Mouse (Mus musculus) thymus, adult 2 months (tissue): Measurements from ENCODE around the gene Gadd45a.

ENCODE experiments used
- CTCF ChIP-seq: fragments of 200-500 bp; IDR thresholded peaks from 2 replicates; pipeline ENCODE4 v1.5.1; 2012; ENCODE audit warnings: mild to moderate bottlenecking, control low read depth, low read length, moderate library complexity, borderline replicate concordance; ENCODE audit not compliant: control insufficient read depth, poor library complexity, insufficient read depth; ENCODE audit errors: extremely low read depth
- POLR2A ChIP-seq: fragments of 200-500 bp; IDR thresholded peaks from 2 replicates; pipeline ENCODE4 v1.6.1; 2012; ENCODE audit warnings: mild to moderate bottlenecking, low read length, control low read depth, moderate library complexity; ENCODE audit not compliant: control insufficient read depth, poor library complexity, insufficient read depth; ENCODE audit errors: extremely low read depth

GRCm38 (mm10) chr6:67056889-67057564 lies 19.8 kb upstream of the Gadd45a start:
- no peak for TF ChIP-seq CTCF
- TF ChIP-seq POLR2A: no peak
